Mouse (Mus musculus) stomach, embryonic 14.5 days (tissue): ENCODE results near the gene Wnk3. TPM values are rescaled to one million over a fixed set of nuclear protein-coding genes. Genes with fewer than 3 reads are reported as not detected.
"Not testable (repeated sequence)": the region's sequence is repeated elsewhere in the genome, so short reads cannot be mapped to it uniquely, and the experiment has no call there.

Experiments
- ATAC-seq: fragments of 200-750 bp; cut with Nextera tagmentation; 2 replicates; pipeline ENCODE4 v1.8.0; 2017; ENCODE audit warnings: low read depth, moderate TSS enrichment; ENCODE audit not compliant: insufficient number of reproducible peaks, insufficient read depth, low FRiP score
- H3K27ac ChIP-seq: fragments of 300-500 bp; sonication (generic); 2 replicates; pipeline ENCODE4 v1.5.1; 2014; ENCODE audit warnings: mild to moderate bottlenecking, low read length, moderate library complexity, mixed read lengths
- H3K27me3 ChIP-seq: fragments of 300-500 bp; sonication (generic); 2 replicates; pipeline ENCODE4 v1.6.1; 2014; ENCODE audit warnings: low read length, control low read depth, mixed read lengths; ENCODE audit not compliant: control insufficient read depth, insufficient read depth
- H3K36me3 ChIP-seq: fragments of 300-500 bp; sonication (generic); 2 replicates; pipeline ENCODE4 v1.6.1; 2014; ENCODE audit warnings: mild to moderate bottlenecking, control low read depth, low read length, moderate library complexity, mixed read lengths; ENCODE audit not compliant: control insufficient read depth, insufficient read depth
- H3K4me1 ChIP-seq: fragments of 300-500 bp; sonication (generic); 2 replicates; pipeline ENCODE4 v1.6.1; 2014; ENCODE audit warnings: low read length, control low read depth, mixed read lengths; ENCODE audit not compliant: control insufficient read depth, insufficient read depth
- H3K4me2 ChIP-seq: fragments of 300-500 bp; sonication (generic); replicated peaks from 2 replicates; pipeline ENCODE4 v1.6.1; 2014; ENCODE audit warnings: low read depth, low read length, control low read depth
- H3K4me3 ChIP-seq: fragments of 300-500 bp; sonication (generic); 2 replicates; pipeline ENCODE4 v1.5.1; 2014; ENCODE audit warnings: low read depth, low read length, control low read depth
- H3K9ac ChIP-seq: fragments of 300-500 bp; sonication (generic); replicated peaks from 2 replicates; pipeline ENCODE4 v1.6.1; 2014; ENCODE audit warnings: low read depth, mild to moderate bottlenecking, control low read depth, low read length, moderate library complexity, mixed read lengths
- H3K9me3 ChIP-seq: fragments of 300-500 bp; sonication (generic); 2 replicates; pipeline ENCODE4 v1.6.1; 2016; ENCODE audit warnings: low read depth, low read length, control low read depth; ENCODE audit not compliant: control insufficient read depth
- WGBS: fragments of 180-500 bp; shearing (Covaris S2); extraction: QIAGEN DNeasy Blood & Tissue Kit; methylation state at CpG from one replicate; pipeline ENCODE4 v1.1.7; 2014; 5-methylcytosine and 5-hydroxymethylcytosine counted together
- polyA plus RNA-seq: library from polyadenylated mRNA; unstranded; fragments of >200 nt; fragmentation: Nextera tagmentation; extraction: Ambion mirVana; gene quantifications from 2 replicates; pipeline ENCODE4 v1.2.1, GENCODE M21; 2014

Gene Wnk3
- polyA plus RNA-seq: 3.7 and 4.8 TPM in 2 replicates

DNA sequence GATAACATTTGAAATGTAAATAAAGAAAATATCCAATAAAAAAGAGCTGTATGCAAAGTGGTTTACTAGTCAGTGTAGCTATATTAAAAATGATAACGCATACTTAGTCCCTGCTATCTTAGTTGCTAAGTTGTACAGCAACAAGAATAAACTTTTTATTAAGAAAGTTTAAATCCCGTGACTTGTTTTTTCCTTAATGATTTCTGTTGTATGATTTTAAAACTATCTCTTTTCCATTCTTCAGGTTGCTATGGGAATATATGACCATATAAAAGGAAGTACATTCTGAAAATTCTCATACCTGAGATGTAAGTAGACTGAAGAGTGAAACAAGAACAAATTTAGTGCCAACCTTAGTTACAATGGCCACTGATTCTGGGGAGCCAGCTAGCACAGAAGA is at the start of gene Wnk3:
TSS of gene Wnk3 (plus strand) at position 301 of the 400 bp plus-strand sequence.
- Histone ChIP-seq H3K4me3 (no peak within 1 kb of the TSS), H3K9ac (no peak within 1 kb of the TSS), H3K27me3 (no peaks in the 10 kb centered on the region), H3K9me3 (no peaks in the 10 kb centered on the region), H3K4me2 (no peak within 1 kb of the TSS), H3K4me1 (no peaks in the 10 kb centered on the region), H3K36me3 (no peaks in the 10 kb centered on the region), H3K27ac (no peak within 1 kb of the TSS)
- 93% methylated on average over 2 of the region's 2 CpGs for WGBS
- ATAC-seq: no peak

GRCm38 (mm10) chrX:151158414-151158813 is 39.5 kb upstream of the Wnk3 start:
- Histone ChIP-seq H3K27ac (no peak overlapping the region), H3K36me3 (no peaks in the 10 kb centered on the region), H3K9me3 (no peaks in the 10 kb centered on the region), H3K4me1 (no peaks in the 10 kb centered on the region), H3K9ac (no peak overlapping the region), H3K4me3 (no peak overlapping the region), H3K4me2 (no peak overlapping the region), H3K27me3 (no peaks in the 10 kb centered on the region)
- WGBS: 64% methylated on average over 6 of the region's 6 CpGs
- no peak for ATAC-seq

DNA sequence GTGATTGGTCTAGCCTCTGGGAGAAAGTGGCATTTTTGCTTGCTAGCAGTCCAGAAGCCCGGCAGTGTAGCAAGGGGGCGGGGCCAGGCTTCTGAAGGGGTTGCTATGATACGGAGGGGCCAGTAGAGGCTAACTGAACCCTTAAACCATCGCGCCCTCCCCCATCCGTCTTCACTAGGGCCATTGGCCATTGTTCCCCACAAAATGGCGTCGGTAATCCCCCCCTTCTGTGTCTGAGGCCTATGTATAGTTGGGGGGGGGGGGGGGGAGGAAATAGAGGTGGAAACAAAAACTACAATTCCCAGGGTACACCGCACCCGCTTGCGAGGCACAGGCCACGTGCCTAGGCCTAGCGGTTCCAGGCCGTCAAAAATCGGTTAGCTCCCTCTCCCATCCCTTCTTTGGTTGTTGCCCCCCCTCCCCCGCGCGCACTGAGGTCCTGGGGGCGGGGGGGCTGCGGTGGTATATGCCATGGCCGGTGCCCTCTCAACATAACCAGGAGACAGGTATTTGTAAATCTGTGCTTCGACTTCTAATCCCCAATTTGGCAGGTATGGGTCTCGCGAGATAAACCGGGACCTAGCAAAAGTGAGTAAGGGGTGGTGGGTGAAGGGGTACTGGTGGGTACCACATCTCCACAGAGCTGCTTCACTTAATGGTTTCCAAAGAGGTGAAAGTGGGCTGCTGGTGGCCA is 29.3 kb upstream of the Wnk3 start:
- peak overlapping the region; percentile 75 for H3K27ac ChIP-seq
- ATAC-seq: peak; percentile 76
- H3K4me1 ChIP-seq: no peaks in the 10 kb centered on the region
- H3K36me3 ChIP-seq: no peaks in the 10 kb centered on the region
- H3K27me3 ChIP-seq: no peaks in the 10 kb centered on the region
- no peaks in the 10 kb centered on the region for H3K9me3 ChIP-seq
- H3K9ac ChIP-seq: peak overlapping the region; percentile 25; the same call in 1 of the 2 replicates
- WGBS: 21% methylated on average over 23 of the region's 25 CpGs
- H3K4me3 ChIP-seq: peak overlapping the region; percentile 40
- peak overlapping the region; percentile 52 for H3K4me2 ChIP-seq

GRCm38 (mm10) chrX:151169261-151169961 is 28.5 kb upstream of the Wnk3 start:
- Histone ChIP-seq H3K9ac (0 out of 2 replicates have a peak overlapping the region, but pooled peaks have one; percentile 25), H3K4me2 (peak overlapping the region; percentile 52), H3K4me1 (no peaks in the 10 kb centered on the region), H3K36me3 (no peaks in the 10 kb centered on the region), H3K27ac (peak overlapping the region; percentile 75), H3K4me3 (peak overlapping the region; percentile 40), H3K27me3 (no peaks in the 10 kb centered on the region), H3K9me3 (no peaks in the 10 kb centered on the region)
- ATAC-seq: peak; percentile 90
- WGBS: 25% methylated on average over 47 of the region's 58 CpGs

DNA sequence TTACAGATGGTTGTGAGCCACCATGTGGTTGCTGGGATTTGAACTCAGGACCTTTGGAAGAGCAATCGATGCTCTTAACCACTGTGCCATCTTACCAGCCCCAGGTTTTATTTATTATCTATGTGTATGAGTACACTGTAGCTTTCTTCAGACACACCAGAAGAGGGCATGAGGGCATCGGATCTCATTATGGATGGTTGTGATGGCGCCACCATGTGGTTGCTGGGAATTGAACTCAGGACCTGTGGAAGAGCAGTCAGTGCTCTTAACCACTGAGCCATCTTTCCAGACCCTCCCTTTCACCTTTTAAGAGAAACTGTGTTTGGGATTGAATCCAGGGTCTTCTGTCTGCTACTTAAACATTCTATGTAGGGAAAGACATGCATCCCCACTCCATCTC is 24.7 kb upstream of the Wnk3 start:
- H3K27me3 ChIP-seq, H3K4me3 ChIP-seq, ATAC-seq, H3K4me1 ChIP-seq, H3K27ac ChIP-seq, H3K9me3 ChIP-seq, H3K36me3 ChIP-seq, H3K4me2 ChIP-seq, H3K9ac ChIP-seq: not testable (repeated sequence)
- 74% methylated on average over 3 of the region's 3 CpGs for WGBS

DNA sequence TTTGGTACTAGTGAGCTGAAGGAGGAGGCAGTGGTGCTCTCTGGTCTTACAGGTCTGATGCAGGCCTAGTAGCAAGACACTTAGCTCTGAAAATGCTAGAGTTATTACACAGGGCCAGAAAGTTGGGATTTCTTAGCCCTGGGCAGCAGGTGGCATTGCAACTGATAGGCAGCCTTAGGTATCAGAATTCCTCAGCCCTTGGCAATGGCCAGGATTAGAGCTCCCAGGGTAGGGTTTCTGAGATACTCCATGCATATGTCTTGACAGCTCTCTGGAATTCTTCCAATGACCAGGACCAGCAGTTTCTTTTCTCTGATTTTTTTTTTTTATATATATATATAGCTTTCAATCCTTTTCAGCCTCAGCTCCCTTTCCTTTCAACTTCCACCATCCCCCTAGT is 100.5 kb downstream of the Wnk3 start:
- no peak for ATAC-seq
- Histone ChIP-seq H3K9me3 (no peaks in the 10 kb centered on the region), H3K4me3 (no peak overlapping the region)

GRCm38 (mm10) chrX:151313732-151314131 is 115.9 kb downstream of the Wnk3 start:
- no peak overlapping the region for H3K27ac ChIP-seq
- no peak for ATAC-seq
- H3K27me3 ChIP-seq: no peaks in the 10 kb centered on the region
- no peak overlapping the region for H3K9ac ChIP-seq
- H3K4me3 ChIP-seq: no peak overlapping the region
- H3K9me3 ChIP-seq: no peaks in the 10 kb centered on the region
- no peaks in the 10 kb centered on the region for H3K36me3 ChIP-seq
- 79% methylated on average over 4 of the region's 4 CpGs for WGBS
- H3K4me1 ChIP-seq: no peaks in the 10 kb centered on the region
- H3K4me2 ChIP-seq: no peak overlapping the region

More for the DNA sequence above, 100.5 kb downstream of the Wnk3 start:
- Histone ChIP-seq H3K27ac (no peak overlapping the region), H3K9ac (no peak overlapping the region), H3K36me3 (no peaks in the 10 kb centered on the region), H3K4me2 (no peak overlapping the region), H3K27me3 (no peaks in the 10 kb centered on the region), H3K4me1 (no peaks in the 10 kb centered on the region)

DNA sequence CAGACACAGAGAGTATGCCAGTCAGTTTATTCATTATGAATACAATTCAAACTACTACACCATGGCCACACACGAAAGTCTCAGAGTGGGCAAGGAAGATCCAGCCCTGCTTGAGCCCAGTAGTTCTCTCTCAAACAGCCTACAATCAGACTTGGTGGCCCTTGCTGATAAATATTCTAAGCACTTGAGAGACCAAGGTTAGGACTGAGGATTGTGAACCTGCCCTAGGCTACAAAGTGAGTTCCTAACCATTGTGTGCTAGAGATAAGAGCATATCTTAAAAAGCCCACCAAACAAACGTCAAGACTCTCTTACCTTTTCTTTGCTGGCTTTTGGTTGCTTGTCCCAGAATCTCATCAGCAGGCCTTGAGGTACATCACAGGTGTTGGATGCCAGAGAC is 135.7 kb downstream of the Wnk3 start:
- no peak overlapping the region for H3K9ac ChIP-seq
- 66% methylated on average over 2 of the region's 2 CpGs for WGBS
- no peaks in the 10 kb centered on the region for H3K9me3 ChIP-seq
- H3K4me3 ChIP-seq: no peak overlapping the region
- H3K27ac ChIP-seq: no peak overlapping the region
- no peak for ATAC-seq
- H3K4me1 ChIP-seq: no peaks in the 10 kb centered on the region
- no peak overlapping the region for H3K4me2 ChIP-seq
- no peaks in the 10 kb centered on the region for H3K27me3 ChIP-seq
- no peaks in the 10 kb centered on the region for H3K36me3 ChIP-seq
